Mouse (Mus musculus): ENCODE data around the gene Hmces. TPM values are rescaled to one million over a fixed set of nuclear protein-coding genes. Genes with fewer than 3 reads are reported as not detected.

The Hmces gene
- polyA plus RNA-seq, 1 experiment from 2014 or later: 42.1 TPM

DNA sequence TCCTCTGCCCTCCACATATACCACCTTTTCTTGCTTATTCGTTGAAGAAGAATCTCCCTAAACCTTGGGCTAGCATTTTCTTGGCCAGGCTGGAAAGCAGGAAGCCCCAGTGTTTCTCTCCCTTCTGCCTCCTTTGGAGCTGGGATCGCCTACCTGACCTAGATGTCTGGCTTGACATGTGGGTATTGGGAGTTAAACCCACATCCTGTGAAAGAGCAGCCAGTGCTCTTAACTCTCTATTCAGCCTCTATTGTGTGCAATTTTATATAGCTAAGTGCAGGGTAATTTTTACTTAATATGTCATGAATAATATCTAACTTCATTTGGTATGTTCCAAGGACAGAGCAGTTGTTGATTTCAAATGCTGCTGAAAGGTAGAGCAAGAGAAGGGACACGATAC is 34.1 kb upstream of the Hmces start:
- no peaks in the 10 kb centered on the region for H3K9me3 ChIP-seq
- no peak overlapping the region for H3K9ac ChIP-seq (replicated peaks)
- no peak overlapping the region for H3K27ac ChIP-seq (replicated peaks)
- 0 out of 2 replicates have a peak, but pooled peaks cover 3% of the 10 kb centered on the region for H3K27me3 ChIP-seq
- no peak overlapping the region for H3K4me2 ChIP-seq (replicated peaks)
- no peaks in the 10 kb centered on the region for H3K4me1 ChIP-seq
- ATAC-seq (ENCODE audit: low FRiP score, low read depth): no peak
- no peak overlapping the region for H3K4me3 ChIP-seq
- H3K36me3 ChIP-seq: no peaks in the 10 kb centered on the region
- 66% methylated on average over 3 of the region's 3 CpGs for WGBS

DNA sequence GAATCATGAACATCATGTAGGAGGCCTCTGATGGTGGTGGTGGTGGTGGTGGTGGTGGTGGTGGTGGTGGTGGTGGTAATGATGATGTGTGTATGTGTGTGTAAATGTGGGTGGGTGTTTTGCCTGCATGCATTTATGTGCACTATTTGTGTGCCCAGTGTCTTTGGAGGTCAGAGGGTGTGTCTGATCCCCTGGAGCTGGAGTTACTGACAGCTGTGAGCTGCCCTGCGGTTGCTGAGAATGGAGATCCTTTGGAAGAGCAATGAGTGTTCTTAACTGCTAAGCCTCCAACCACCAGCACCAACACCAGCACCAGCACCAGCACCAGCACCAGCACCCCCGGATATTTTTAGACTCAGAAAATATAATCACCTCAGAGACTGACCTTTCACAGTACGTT is 31.5 kb upstream of the Hmces start:
- Histone ChIP-seq H3K27me3 (0 out of 2 replicates have a peak, but pooled peaks cover 3% of the 10 kb centered on the region), H3K4me3 (no peak overlapping the region), H3K27ac (replicated peaks) (no peak overlapping the region), H3K36me3 (no peaks in the 10 kb centered on the region), H3K4me1 (no peaks in the 10 kb centered on the region), H3K9me3 (no peaks in the 10 kb centered on the region), H3K9ac (replicated peaks) (no peak overlapping the region), H3K4me2 (replicated peaks) (no peak overlapping the region)
- no peak for ATAC-seq (ENCODE audit: low FRiP score, low read depth)
- WGBS: 74% methylated on average over 3 of the region's 3 CpGs

DNA sequence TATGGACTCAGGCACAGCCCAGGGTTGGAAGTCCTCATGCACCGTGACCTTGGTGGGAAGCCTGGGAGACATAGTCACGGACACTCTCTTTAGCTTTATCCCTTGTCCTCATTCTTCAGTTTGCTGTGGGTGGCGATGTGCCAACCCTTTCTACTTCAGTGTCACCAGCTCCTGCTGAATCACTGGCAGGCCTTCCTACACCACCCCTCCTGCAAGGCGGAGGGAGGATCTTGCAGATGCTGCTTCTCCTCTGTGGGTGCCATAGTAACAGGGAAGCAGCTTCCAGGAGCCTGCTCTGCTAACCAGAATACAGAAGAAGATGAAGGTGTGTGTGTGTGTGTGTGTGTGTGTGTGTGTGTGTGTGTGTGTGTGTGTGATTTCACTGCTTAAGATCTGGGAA is 30.9 kb upstream of the Hmces start:
- ATAC-seq (ENCODE audit: low FRiP score, low read depth): no peak
- 62% methylated on average over 4 of the region's 4 CpGs for WGBS
- no peak overlapping the region for H3K9ac ChIP-seq (replicated peaks)
- H3K4me3 ChIP-seq: no peak overlapping the region
- H3K9me3 ChIP-seq: no peaks in the 10 kb centered on the region
- no peaks in the 10 kb centered on the region for H3K4me1 ChIP-seq
- no peak overlapping the region for H3K27ac ChIP-seq (replicated peaks)
- 0 out of 2 replicates have a peak, but pooled peaks cover 3% of the 10 kb centered on the region for H3K27me3 ChIP-seq
- no peaks in the 10 kb centered on the region for H3K36me3 ChIP-seq
- H3K4me2 ChIP-seq (replicated peaks): no peak overlapping the region

DNA sequence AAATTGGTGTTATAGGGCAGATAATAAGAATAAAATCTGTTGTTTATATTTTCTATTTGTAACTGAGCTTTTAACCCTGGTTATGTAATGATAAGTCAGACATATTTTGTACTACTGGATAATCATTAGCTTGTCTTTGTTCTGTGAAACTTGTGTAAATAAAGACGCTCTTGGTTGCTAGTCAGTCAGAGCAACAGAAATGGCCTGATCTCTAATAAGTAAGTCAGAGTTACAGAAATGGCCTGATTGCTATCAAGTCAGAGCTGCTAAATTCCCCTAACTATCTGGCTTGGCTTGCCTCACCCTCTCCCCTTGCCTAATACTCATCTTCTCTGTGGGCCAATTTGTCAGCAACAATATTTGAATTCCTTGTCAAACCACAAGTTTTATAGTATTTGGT is 27.0 kb upstream of the Hmces start:
- peaks cover 23% of the 10 kb centered on the region for H3K36me3 ChIP-seq
- no peak overlapping the region for H3K27ac ChIP-seq (replicated peaks)
- H3K9ac ChIP-seq (replicated peaks): no peak overlapping the region
- no peaks in the 10 kb centered on the region for H3K9me3 ChIP-seq
- WGBS: 97% methylated on average over 1 of the region's 1 CpGs
- no peak overlapping the region for H3K4me2 ChIP-seq (replicated peaks)
- H3K4me1 ChIP-seq: peaks cover 10% of the 10 kb centered on the region
- H3K27me3 ChIP-seq: no peaks in the 10 kb centered on the region
- ATAC-seq (ENCODE audit: low FRiP score, low read depth): no peak
- no peak overlapping the region for H3K4me3 ChIP-seq

DNA sequence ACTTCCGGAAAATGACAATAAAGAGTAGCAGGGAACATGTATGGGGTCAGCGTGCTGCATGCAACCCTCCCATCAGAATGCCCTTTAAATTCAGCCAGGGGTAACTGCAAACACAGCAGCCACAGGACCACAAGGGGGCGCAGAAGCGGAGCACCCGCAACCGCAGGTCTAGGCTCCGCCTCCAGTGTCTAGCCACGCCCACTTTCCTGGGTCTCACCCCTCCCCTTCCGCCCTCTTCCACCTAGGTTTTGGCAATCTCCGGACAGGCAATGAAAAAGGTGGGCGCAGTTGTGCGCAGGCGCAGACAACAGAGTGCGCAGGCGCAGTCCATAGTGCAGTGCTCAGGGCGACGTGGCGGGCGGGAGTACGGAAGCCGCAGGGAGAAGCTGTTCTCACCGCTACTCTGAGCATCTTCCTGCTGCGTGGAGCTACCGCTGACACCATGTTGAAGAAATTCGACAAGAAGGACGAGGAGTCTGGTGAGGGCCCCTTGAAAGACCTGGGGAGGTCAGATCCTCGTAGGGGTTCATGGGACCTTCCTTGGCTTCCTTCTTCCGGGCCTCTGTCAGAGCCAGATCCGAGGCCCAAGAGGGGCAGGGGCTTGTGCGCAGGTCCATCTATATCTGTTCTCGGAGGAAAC is 26.0 kb upstream of the Hmces start, which contains the start of gene Copg1:
TSS of gene Copg1 (plus strand) at position 221 of the 640 bp plus-strand sequence.
- H3K27ac ChIP-seq (replicated peaks): peak within 1 kb of the TSS; percentile 62
- no peaks in the 10 kb centered on the region for H3K9me3 ChIP-seq
- peak within 1 kb of the TSS; percentile 83 for H3K4me2 ChIP-seq (replicated peaks)
- H3K36me3 ChIP-seq: peaks cover 33% of the 10 kb centered on the region
- H3K4me1 ChIP-seq: peaks cover 10% of the 10 kb centered on the region
- H3K4me3 ChIP-seq: peak within 1 kb of the TSS; percentile 77
- H3K9ac ChIP-seq (replicated peaks): peak within 1 kb of the TSS; percentile 89
- peak; percentile 94 for ATAC-seq (ENCODE audit: low FRiP score, low read depth)
- under 1% methylated on average over 31 of the region's 31 CpGs for WGBS
- no peaks in the 10 kb centered on the region for H3K27me3 ChIP-seq

DNA sequence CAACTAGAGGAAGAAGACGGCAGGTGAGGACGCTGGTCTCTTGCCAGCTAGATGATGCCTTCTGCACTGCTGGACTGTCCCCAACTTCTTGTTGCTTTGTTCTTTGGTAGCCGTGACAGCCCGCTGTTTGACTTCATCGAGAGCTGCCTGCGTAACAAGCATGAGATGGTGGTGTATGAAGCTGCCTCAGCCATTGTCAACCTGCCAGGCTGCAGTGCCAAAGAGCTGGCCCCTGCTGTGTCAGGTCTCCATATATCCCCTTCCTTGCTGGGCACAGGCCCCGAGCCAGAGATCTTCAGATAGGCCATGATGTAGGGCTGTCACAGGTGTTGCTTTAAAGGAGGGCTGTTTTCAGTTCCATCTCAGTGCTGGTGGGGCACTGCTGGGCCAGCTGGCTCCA is 19.8 kb upstream of the Hmces start:
- no peak overlapping the region for H3K9ac ChIP-seq (replicated peaks)
- 95% methylated on average over 7 of the region's 7 CpGs for WGBS
- H3K27ac ChIP-seq (replicated peaks): no peak overlapping the region
- no peak for ATAC-seq (ENCODE audit: low FRiP score, low read depth)
- no peak overlapping the region for H3K4me2 ChIP-seq (replicated peaks)
- no peak overlapping the region for H3K4me3 ChIP-seq
- no peaks in the 10 kb centered on the region for H3K9me3 ChIP-seq
- H3K36me3 ChIP-seq: peaks cover 93% of the 10 kb centered on the region
- no peaks in the 10 kb centered on the region for H3K27me3 ChIP-seq
- H3K4me1 ChIP-seq: peaks cover 3% of the 10 kb centered on the region

DNA sequence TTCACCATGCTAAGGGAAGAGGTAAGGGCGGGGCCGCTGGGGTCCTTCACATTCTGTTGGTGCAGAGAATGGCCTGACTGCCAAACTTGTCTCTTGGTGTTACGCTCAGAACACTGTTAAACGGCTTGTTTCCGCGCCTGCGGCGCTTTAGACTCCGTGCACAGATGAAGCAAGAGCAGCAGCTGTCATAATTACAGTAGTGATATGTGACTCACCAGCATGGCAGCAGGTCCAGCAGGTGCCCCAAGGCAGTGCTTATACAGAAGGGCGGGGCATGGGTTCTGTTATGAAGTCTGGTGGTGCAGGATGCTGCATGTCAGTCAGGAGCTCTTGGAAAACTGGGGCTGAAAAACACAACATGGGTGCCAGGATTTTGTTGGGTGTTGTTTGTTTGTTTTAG is 15.7 kb upstream of the Hmces start:
- H3K36me3 ChIP-seq: peaks cover 94% of the 10 kb centered on the region
- no peak overlapping the region for H3K9ac ChIP-seq (replicated peaks)
- H3K4me1 ChIP-seq: no peaks in the 10 kb centered on the region
- H3K27ac ChIP-seq (replicated peaks): no peak overlapping the region
- no peak overlapping the region for H3K4me3 ChIP-seq
- no peak overlapping the region for H3K4me2 ChIP-seq (replicated peaks)
- no peaks in the 10 kb centered on the region for H3K27me3 ChIP-seq
- 97% methylated on average over 10 of the region's 10 CpGs for WGBS
- no peaks in the 10 kb centered on the region for H3K9me3 ChIP-seq
- ATAC-seq (ENCODE audit: low FRiP score, low read depth): no peak

DNA sequence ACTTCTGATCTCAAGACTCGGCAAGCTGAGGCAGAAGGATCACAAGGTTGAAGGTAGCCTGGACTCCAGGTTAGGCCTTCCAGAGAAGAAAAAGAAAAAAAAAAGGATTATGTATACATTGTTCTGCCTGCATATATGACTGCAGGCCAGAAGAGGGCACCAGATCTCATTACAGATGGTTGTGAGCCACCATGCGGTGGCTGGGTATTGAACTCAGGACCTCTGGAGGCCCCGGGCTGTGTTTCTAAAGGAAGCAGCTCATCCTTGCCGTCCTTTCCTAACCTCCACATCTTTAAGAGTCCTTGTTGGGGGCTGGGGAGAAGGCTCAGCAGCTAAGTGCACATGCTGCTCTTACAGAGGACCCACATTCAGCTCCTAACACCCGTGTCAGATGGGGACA is 7.1 kb upstream of the Hmces start:
- Histone ChIP-seq H3K4me3 (no peak overlapping the region), H3K4me1 (no peaks in the 10 kb centered on the region), H3K36me3 (peaks cover 93% of the 10 kb centered on the region), H3K9me3 (no peaks in the 10 kb centered on the region), H3K27me3 (no peaks in the 10 kb centered on the region), H3K4me2 (replicated peaks) (no peak overlapping the region), H3K27ac (replicated peaks) (no peak overlapping the region), H3K9ac (replicated peaks) (no peak overlapping the region)
- WGBS: 55% methylated on average over 5 of the region's 5 CpGs
- no peak for ATAC-seq (ENCODE audit: low FRiP score, low read depth)

DNA sequence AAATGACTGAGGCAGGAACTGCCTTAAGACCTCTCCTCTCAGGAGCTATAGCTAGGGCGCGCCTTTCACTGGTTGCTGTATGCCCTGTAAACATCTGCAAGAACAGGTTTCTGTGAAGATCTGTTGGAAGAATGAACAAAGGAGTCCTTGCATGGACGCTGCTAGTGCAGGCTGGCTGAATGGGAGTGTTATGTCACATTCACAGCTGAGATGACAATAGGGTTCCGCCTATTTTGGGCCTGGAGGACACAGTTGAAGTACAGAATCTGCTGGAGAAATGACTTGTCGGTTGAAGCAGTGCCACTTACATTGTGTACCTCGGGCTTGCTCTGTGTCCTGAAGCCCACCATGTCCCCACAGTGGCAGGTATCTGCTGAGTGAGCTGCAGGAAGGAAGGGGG is 4.6 kb upstream of the Hmces start:
- no peak for ATAC-seq (ENCODE audit: low FRiP score, low read depth)
- WGBS: 90% methylated on average over 6 of the region's 6 CpGs
- H3K4me2 ChIP-seq (replicated peaks): no peak overlapping the region
- no peaks in the 10 kb centered on the region for H3K9me3 ChIP-seq
- peaks cover 85% of the 10 kb centered on the region for H3K36me3 ChIP-seq
- no peaks in the 10 kb centered on the region for H3K4me1 ChIP-seq
- H3K9ac ChIP-seq (replicated peaks): no peak overlapping the region
- no peak overlapping the region for H3K27ac ChIP-seq (replicated peaks)
- no peak overlapping the region for H3K4me3 ChIP-seq
- H3K27me3 ChIP-seq: no peaks in the 10 kb centered on the region

DNA sequence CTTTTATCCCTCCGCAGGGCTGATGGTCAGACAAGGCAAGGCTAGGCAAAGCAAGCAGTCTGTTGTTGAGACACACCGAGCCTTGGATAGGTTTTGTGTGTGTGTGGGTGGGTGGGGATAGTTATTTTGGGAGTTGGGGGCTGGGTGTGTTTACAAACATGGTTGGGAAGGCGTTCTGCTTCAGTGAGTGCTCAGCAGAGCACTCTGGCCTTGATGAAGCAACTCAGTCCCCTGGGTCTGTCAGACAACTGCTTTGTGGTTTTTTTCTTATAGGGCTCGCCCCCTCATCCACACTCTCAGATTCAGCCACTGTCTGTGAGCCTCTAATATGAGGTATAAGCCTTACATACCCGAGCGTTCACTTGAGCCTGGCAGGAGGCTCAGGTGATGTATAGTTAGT is 2.2 kb upstream of the Hmces start:
- peaks cover 67% of the 10 kb centered on the region for H3K36me3 ChIP-seq
- WGBS: 91% methylated on average over 6 of the region's 6 CpGs

DNA sequence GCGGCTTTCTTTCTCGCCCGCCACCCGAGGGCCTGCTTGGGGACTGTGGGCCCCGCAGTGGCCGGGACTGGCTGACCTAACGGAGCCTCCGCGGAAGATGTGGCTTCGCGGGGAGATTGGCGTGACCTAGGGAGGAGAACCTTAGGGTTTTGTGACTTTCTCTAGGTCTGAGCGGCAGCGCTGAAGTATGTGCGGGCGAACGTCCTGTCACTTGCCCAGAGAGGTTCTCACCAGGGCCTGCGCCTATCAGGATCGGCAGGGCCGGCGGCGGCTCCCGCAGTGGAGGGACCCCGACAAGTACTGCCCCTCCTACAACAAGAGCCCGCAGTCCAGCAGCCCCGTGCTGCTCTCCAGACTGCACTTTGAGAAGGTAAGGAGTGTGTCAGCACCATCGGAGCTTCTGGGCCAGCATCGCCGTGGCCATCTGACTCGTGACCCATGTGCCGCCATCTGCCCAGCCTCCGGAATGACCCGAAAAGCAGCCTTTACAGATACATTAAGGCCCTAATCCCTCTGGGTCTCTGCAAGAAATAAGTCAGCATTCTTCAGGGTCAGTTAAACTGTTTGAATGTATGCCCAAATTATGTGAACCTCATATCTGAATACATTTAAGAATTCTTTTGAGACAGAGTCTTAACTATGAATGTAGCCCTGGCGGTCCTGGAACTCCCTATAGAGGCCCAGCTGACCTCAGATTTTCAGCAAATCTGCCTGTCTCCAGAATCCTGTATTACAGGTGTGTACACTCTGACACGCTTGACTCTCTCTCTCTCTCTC is 779 bp downstream of the Hmces start:
- WGBS: 3% methylated on average over 35 of the region's 35 CpGs
- peak; percentile 78 for ATAC-seq (ENCODE audit: low FRiP score, low read depth)

More for the DNA sequence above, 2.2 kb upstream of the Hmces start:
- no peak overlapping the region for H3K4me2 ChIP-seq (replicated peaks)
- no peak overlapping the region for H3K27ac ChIP-seq (replicated peaks)
- H3K4me1 ChIP-seq: peaks cover 10% of the 10 kb centered on the region
- no peak overlapping the region for H3K9ac ChIP-seq (replicated peaks)
- no peaks in the 10 kb centered on the region for H3K9me3 ChIP-seq
- H3K4me3 ChIP-seq: no peak overlapping the region
- no peaks in the 10 kb centered on the region for H3K27me3 ChIP-seq
- ATAC-seq (ENCODE audit: low FRiP score, low read depth): no peak

DNA sequence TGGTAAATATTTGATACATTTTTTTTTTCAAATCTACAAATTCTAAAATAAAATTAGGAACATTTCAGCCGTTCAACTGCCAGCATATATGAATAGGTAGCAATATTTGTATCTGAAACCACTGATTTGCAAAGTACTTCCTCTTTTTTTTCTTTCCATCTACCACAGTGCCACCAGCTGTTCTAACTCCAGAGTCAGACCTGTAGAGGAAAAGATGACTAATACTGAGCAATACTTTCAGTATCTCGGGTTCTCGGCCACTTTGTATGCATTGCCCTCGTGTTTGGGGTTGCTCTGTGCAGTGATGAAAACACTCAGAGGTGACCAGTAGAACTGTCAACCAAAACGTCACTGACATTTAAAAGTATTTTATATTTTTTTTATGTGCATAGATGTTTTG is 2.2 kb downstream of the Hmces start:
- no peak for ATAC-seq (ENCODE audit: low FRiP score, low read depth)
- Histone ChIP-seq H3K9me3 (no peaks in the 10 kb centered on the region), H3K27ac (replicated peaks) (no peak overlapping the region), H3K36me3 (peaks cover 57% of the 10 kb centered on the region), H3K27me3 (no peaks in the 10 kb centered on the region), H3K4me1 (peaks cover 10% of the 10 kb centered on the region), H3K4me3 (no peak overlapping the region), H3K4me2 (replicated peaks) (no peak overlapping the region), H3K9ac (replicated peaks) (no peak overlapping the region)
- 90% methylated on average over 5 of the region's 5 CpGs for WGBS

More for the DNA sequence above, 779 bp downstream of the Hmces start:
- H3K9ac ChIP-seq (replicated peaks): peak overlapping the region; percentile 87
- no peaks in the 10 kb centered on the region for H3K27me3 ChIP-seq
- peaks cover 10% of the 10 kb centered on the region for H3K4me1 ChIP-seq
- peak overlapping the region; percentile 83 for H3K4me3 ChIP-seq
- H3K4me2 ChIP-seq (replicated peaks): peak overlapping the region; percentile 88
- H3K36me3 ChIP-seq: peaks cover 62% of the 10 kb centered on the region
- H3K27ac ChIP-seq (replicated peaks): peak overlapping the region; percentile 80
- no peaks in the 10 kb centered on the region for H3K9me3 ChIP-seq
